Mouse (Mus musculus) lung, postnatal 0 days (tissue): ENCODE measurements around the gene Rab37.

Experiments
- CTCF ChIP-seq: IDR thresholded peaks from 2 replicates; pipeline ENCODE4 v1.5.1; 2016; ENCODE audit warnings: antibody characterized with exemption, mild to moderate bottlenecking
- EP300 ChIP-seq: IDR thresholded peaks from 2 replicates; pipeline ENCODE4 v1.6.1; 2016; ENCODE audit warnings: antibody characterized with exemption, mild to moderate bottlenecking, control low read depth

GRCm38 (mm10) chr11:115078680-115079079, 12.6 kb upstream of the Rab37 start:
- TF ChIP-seq CTCF (no peak), EP300 (no peak)
